Mouse (Mus musculus) liver, embryonic 12.5 days (tissue): ENCODE data around the gene Sytl4. TPM values are rescaled to one million over a fixed set of nuclear protein-coding genes. Genes with fewer than 3 reads are reported as not detected.

Experiments used
- ATAC-seq: fragments of 200-750 bp; cut with Nextera tagmentation; 2 replicates; pipeline ENCODE4 v1.8.0; 2017; ENCODE audit warnings: moderate number of reproducible peaks, mild to moderate bottlenecking, moderate library complexity
- H3K27ac ChIP-seq: fragments of 300-500 bp; sonication (generic); 2 replicates; pipeline ENCODE4 v1.5.1; 2016; ENCODE audit warnings: mild to moderate bottlenecking
- H3K27me3 ChIP-seq: fragments of 300-500 bp; sonication (generic); replicated peaks from 2 replicates; pipeline ENCODE4 v1.6.1; 2016; ENCODE audit warnings: mild to moderate bottlenecking, moderate library complexity
- H3K36me3 ChIP-seq: fragments of 300-500 bp; sonication (generic); 2 replicates; pipeline ENCODE4 v1.6.1; 2016; ENCODE audit warnings: mild to moderate bottlenecking, moderate library complexity
- H3K4me1 ChIP-seq: fragments of 300-500 bp; sonication (generic); 2 replicates; pipeline ENCODE4 v1.6.1; 2016
- H3K4me2 ChIP-seq: fragments of 300-500 bp; sonication (generic); 2 replicates; pipeline ENCODE4 v1.6.1; 2016; ENCODE audit warnings: mild to moderate bottlenecking, moderate library complexity
- H3K4me3 ChIP-seq: fragments of 300-500 bp; sonication (generic); 2 replicates; pipeline ENCODE4 v1.5.1; 2016; ENCODE audit warnings: mild to moderate bottlenecking, moderate library complexity
- H3K9ac ChIP-seq: fragments of 300-500 bp; sonication (generic); 2 replicates; pipeline ENCODE4 v1.6.1; 2016; ENCODE audit warnings: mild to moderate bottlenecking, moderate library complexity
- H3K9me3 ChIP-seq: fragments of 300-500 bp; sonication (generic); replicated peaks from 2 replicates; pipeline ENCODE4 v1.6.1; 2016; ENCODE audit warnings: mild to moderate bottlenecking, moderate library complexity
- WGBS: fragments of 180-500 bp; shearing (Covaris S2); methylation state at CpG from one replicate; pipeline ENCODE4 v1.1.7; 2016; ENCODE audit not compliant: insufficient replicate concordance; 5-methylcytosine and 5-hydroxymethylcytosine counted together
- polyA plus RNA-seq: library from polyadenylated mRNA; unstranded; fragments of >200 nt; fragmentation: Nextera tagmentation; extraction: Ambion mirVana; gene quantifications from 2 replicates; pipeline ENCODE4 v1.2.1, GENCODE M21; 2016

Gene Sytl4
- polyA plus RNA-seq, 1 experiment from 2014 or later, result 2.0 TPM

GRCm38 (mm10) chrX:133921187-133921586, 60.4 kb downstream of the Sytl4 start:
- Histone ChIP-seq H3K36me3 (no peaks in the 10 kb centered on the region), H3K4me1 (no peaks in the 10 kb centered on the region), H3K27me3 (no peaks in the 10 kb centered on the region), H3K9me3 (no peaks in the 10 kb centered on the region), H3K4me3 (no peak overlapping the region), H3K4me2 (no peak overlapping the region), H3K27ac (no peak overlapping the region), H3K9ac (no peak overlapping the region)
- ATAC-seq, result no peak
- WGBS, result 44% methylated on average over 4 of the region's 4 CpGs

GRCm38 (mm10) chrX:133914219-133914618, 67.4 kb downstream of the Sytl4 start:
- Histone ChIP-seq H3K9ac (no peak overlapping the region), H3K4me2 (no peak overlapping the region), H3K9me3 (no peaks in the 10 kb centered on the region), H3K4me1 (no peaks in the 10 kb centered on the region), H3K27ac (no peak overlapping the region), H3K36me3 (no peaks in the 10 kb centered on the region), H3K27me3 (peaks cover 16% of the 10 kb centered on the region; the same call in 1 of the 2 replicates), H3K4me3 (no peak overlapping the region)
- no peak; the same call in 1 of the 2 replicates for ATAC-seq
- WGBS, result 33% methylated on average over 7 of the region's 7 CpGs

GRCm38 (mm10) chrX:133913006-133913405, 68.6 kb downstream of the Sytl4 start:
- no peaks in the 10 kb centered on the region for H3K9me3 ChIP-seq
- ATAC-seq, result no peak
- no peak overlapping the region for H3K4me2 ChIP-seq
- H3K9ac ChIP-seq, result no peak overlapping the region
- H3K4me3 ChIP-seq, result no peak overlapping the region
- 69% methylated on average over 3 of the region's 3 CpGs for WGBS
- H3K36me3 ChIP-seq, result no peaks in the 10 kb centered on the region
- H3K27ac ChIP-seq, result no peak overlapping the region
- H3K27me3 ChIP-seq, result peaks cover 16% of the 10 kb centered on the region; the same call in 1 of the 2 replicates
- H3K4me1 ChIP-seq, result no peaks in the 10 kb centered on the region

- Histone ChIP-seq H3K4me1 (no peaks in the 10 kb centered on the region), H3K4me2 (no peak overlapping the region)
Measured at GRCm38 (mm10) chrX:133911397-133912103, 70.1 kb downstream of the Sytl4 start.

GRCm38 (mm10) chrX:133908261-133908660, 73.4 kb downstream of the Sytl4 start, which contains the start of gene Srpx2:
Gene Srpx2 (plus strand): TSS chrX:133908426.
- no peak for ATAC-seq
- no peak within 1 kb of the TSS for H3K27ac ChIP-seq
- H3K9me3 ChIP-seq, result no peaks in the 10 kb centered on the region
- H3K27me3 ChIP-seq, result peaks cover 15% of the 10 kb centered on the region; the same call in 1 of the 2 replicates
- H3K4me3 ChIP-seq, result no peak within 1 kb of the TSS
- H3K4me1 ChIP-seq, result no peaks in the 10 kb centered on the region
- 23% methylated on average over 3 of the region's 3 CpGs for WGBS
- H3K4me2 ChIP-seq, result no peak within 1 kb of the TSS
- H3K9ac ChIP-seq, result no peak within 1 kb of the TSS
- no peaks in the 10 kb centered on the region for H3K36me3 ChIP-seq

More at GRCm38 (mm10) chrX:133911397-133912103, 70.1 kb downstream of the Sytl4 start:
- Histone ChIP-seq H3K36me3 (no peaks in the 10 kb centered on the region), H3K27me3 (peaks cover 16% of the 10 kb centered on the region; the same call in 1 of the 2 replicates), H3K27ac (no peak overlapping the region), H3K9me3 (no peaks in the 10 kb centered on the region), H3K4me3 (no peak overlapping the region), H3K9ac (no peak overlapping the region)
- WGBS, result 36% methylated on average over 10 of the region's 10 CpGs
- no peak for ATAC-seq

- no peaks in the 10 kb centered on the region for H3K4me1 ChIP-seq
- ATAC-seq, result peak; percentile 81
- H3K9me3 ChIP-seq, result no peaks in the 10 kb centered on the region
- H3K36me3 ChIP-seq, result no peaks in the 10 kb centered on the region; the same call in 1 of the 2 replicates
- no peaks in the 10 kb centered on the region for H3K27me3 ChIP-seq
- peak within 1 kb of the TSS; percentile 69 for H3K4me2 ChIP-seq
- H3K27ac ChIP-seq, result no peak within 1 kb of the TSS
- peak within 1 kb of the TSS; percentile 65 for H3K9ac ChIP-seq
- H3K4me3 ChIP-seq, result peak within 1 kb of the TSS; percentile 55
- 13% methylated on average over 31 of the region's 33 CpGs for WGBS
Measured at GRCm38 (mm10) chrX:133898014-133898542, 83.5 kb downstream of the Sytl4 start, which contains the start of gene Tspan6. Gene Tspan6 (minus strand): TSS chrX:133898429.

- Histone ChIP-seq H3K4me2 (no peak overlapping the region), H3K36me3 (no peaks in the 10 kb centered on the region), H3K9me3 (no peaks in the 10 kb centered on the region), H3K27me3 (no peaks in the 10 kb centered on the region), H3K4me3 (no peak overlapping the region), H3K27ac (no peak overlapping the region), H3K9ac (no peak overlapping the region), H3K4me1 (no peaks in the 10 kb centered on the region)
- WGBS, result 75% methylated on average over 5 of the region's 5 CpGs
- no peak for ATAC-seq
Measured at GRCm38 (mm10) chrX:133888111-133888510, 93.5 kb downstream of the Sytl4 start.

- no peak for ATAC-seq
- WGBS, result 22% methylated on average over 3 of the region's 3 CpGs
- H3K4me1 ChIP-seq, result no peaks in the 10 kb centered on the region
Measured at GRCm38 (mm10) chrX:133887308-133887707, 94.3 kb downstream of the Sytl4 start.

More at GRCm38 (mm10) chrX:133887308-133887707, 94.3 kb downstream of the Sytl4 start:
- no peak overlapping the region for H3K4me2 ChIP-seq
- no peak overlapping the region for H3K4me3 ChIP-seq
- no peak overlapping the region for H3K9ac ChIP-seq
- no peaks in the 10 kb centered on the region for H3K36me3 ChIP-seq
- H3K9me3 ChIP-seq, result no peaks in the 10 kb centered on the region
- no peaks in the 10 kb centered on the region for H3K27me3 ChIP-seq
- H3K27ac ChIP-seq, result no peak overlapping the region

Other genes starting within 250 kb of the Sytl4 start
- gene Tnmd, start 130.8 kb downstream of the Sytl4 start, polyA plus RNA-seq, result not detected in 2 replicates
- gene Tspan6, start 83.4 kb downstream of the Sytl4 start, polyA plus RNA-seq, result 30.2 and 33.3 TPM in 2 replicates
- 0.14 and 0.17 TPM in 2 replicates for gene Srpx2, start 73.4 kb downstream of the Sytl4 start, polyA plus RNA-seq
- gene Cstf2, start 77.4 kb upstream of the Sytl4 start, polyA plus RNA-seq, result 38.3 and 40.2 TPM in 2 replicates
- not detected in 2 replicates for gene Xkrx, start 180.3 kb upstream of the Sytl4 start, polyA plus RNA-seq
- gene Arl13a, start 205.7 kb upstream of the Sytl4 start, polyA plus RNA-seq, result not detected in 2 replicates
- gene Nox1, start 240.1 kb upstream of the Sytl4 start, polyA plus RNA-seq, result 0.06 and 0.18 TPM in 2 replicates